Mouse (Mus musculus): ENCODE data around the gene Lhfpl3.

Gene Lhfpl3

DNA sequence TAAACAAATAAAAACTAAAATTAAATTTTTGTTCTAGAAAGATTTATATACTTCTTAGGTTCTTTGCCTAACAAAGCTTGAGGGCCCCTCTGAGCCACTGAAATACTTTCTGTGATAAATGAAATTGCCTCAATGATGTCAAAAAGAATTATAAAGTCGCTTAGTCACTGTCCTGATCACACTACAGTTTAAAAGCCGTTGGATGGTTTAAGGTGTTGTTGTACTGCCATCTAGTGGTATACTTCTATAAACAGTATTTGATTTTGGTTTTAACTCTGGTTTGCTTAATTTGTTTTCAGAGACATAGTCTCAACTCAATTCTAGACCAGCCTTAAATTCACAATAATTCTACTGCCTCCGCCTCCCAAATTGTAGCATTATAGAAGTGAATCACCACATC, 539.0 kb downstream of the Lhfpl3 start:
- DNase-seq (ENCODE audit: low spot score in 2 of 2) = no peak

GRCm38 (mm10) chr5:23289149-23289548, 543.3 kb downstream of the Lhfpl3 start:
- DNase-seq (ENCODE audit: low spot score in 2 of 2) = no peak
